Mouse (Mus musculus): ENCODE results near the gene Prkcsh.

The Prkcsh gene

GRCm38 (mm10) chr9:22049721-22050270 lies 47.2 kb downstream of the Prkcsh start:
- DNase-seq (ENCODE audit: low read depth), result no peak

GRCm38 (mm10) chr9:22050351-22050889 lies 47.8 kb downstream of the Prkcsh start:
- no peak for DNase-seq (ENCODE audit: low read depth)

- DNase-seq (ENCODE audit: low read depth), result no peak
These were observed 48.8 kb downstream of the Prkcsh start for GRCm38 (mm10) chr9:22051161-22051957.

- no peak for DNase-seq (ENCODE audit: low read depth)
These were observed 49.3 kb downstream of the Prkcsh start, which contains the start of gene Elavl3 for GRCm38 (mm10) chr9:22051958-22052254. TSS of gene Elavl3 (minus strand) at chr9:22052023.

GRCm38 (mm10) chr9:22053657-22054056 lies 51.1 kb downstream of the Prkcsh start:
- DNase-seq (ENCODE audit: low read depth), result no peak

GRCm38 (mm10) chr9:22054411-22055076 lies 51.9 kb downstream of the Prkcsh start:
- no peak for DNase-seq (ENCODE audit: low read depth)

GRCm38 (mm10) chr9:22055713-22056112 lies 53.1 kb downstream of the Prkcsh start:
- DNase-seq (ENCODE audit: low read depth), result no peak

- no peak for DNase-seq (ENCODE audit: low read depth)
These were observed 53.8 kb downstream of the Prkcsh start for GRCm38 (mm10) chr9:22056303-22056910.

- DNase-seq (ENCODE audit: low read depth), result no peak
These were observed 54.5 kb downstream of the Prkcsh start for GRCm38 (mm10) chr9:22057031-22057517.

- DNase-seq (ENCODE audit: low read depth), result peak; percentile 22
These were observed 55.4 kb downstream of the Prkcsh start for GRCm38 (mm10) chr9:22058011-22058424.

GRCm38 (mm10) chr9:22061339-22061738 lies 58.7 kb downstream of the Prkcsh start:
- DNase-seq (ENCODE audit: low read depth), result no peak
